Mouse (Mus musculus) small intestine, adult 2 months (tissue): Measurements from ENCODE around the gene Dnajc15.

Experiments
- CTCF ChIP-seq: fragments of 200-500 bp; IDR thresholded peaks from 2 replicates; pipeline ENCODE4 v1.5.1; 2012; ENCODE audit warnings: low read depth, mild to moderate bottlenecking, control low read depth, inconsistent platforms, low read length, moderate library complexity, mixed read lengths; ENCODE audit not compliant: insufficient replicate concordance, insufficient read length; ENCODE audit errors: extremely low read depth
- POLR2A ChIP-seq: fragments of 200-500 bp; IDR thresholded peaks from 2 replicates; pipeline ENCODE4 v1.6.1; 2012; ENCODE audit warnings: low read depth, mild to moderate bottlenecking, control low read depth, inconsistent platforms, low read length, moderate library complexity

DNA sequence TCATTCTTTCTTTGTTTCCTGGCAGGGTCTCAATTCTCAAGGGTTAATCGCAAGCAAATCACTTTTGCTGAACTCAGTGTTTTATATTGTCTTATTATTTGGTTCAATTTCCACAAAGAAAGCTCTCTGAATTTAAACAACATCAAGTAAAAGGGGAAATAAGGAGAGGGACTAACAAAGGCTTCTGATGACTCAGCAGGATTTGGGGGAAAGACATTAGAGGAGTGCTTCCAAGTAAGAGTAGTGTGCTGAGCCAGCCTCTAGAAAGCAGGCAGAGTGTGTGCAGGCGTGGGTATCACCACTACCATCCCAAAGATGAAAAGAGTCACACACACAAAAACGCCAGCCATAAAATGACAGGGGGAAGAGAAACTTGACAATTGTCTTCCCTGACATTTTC, 10.9 kb downstream of the Dnajc15 start:
- TF ChIP-seq POLR2A (no peak), CTCF (no peak)
